Mouse (Mus musculus) c-Kit-positive CD71-positive TER-119-negative erythroid progenitor cells, embryonic 14.5 days (primary cell): ENCODE measurements around the gene Mup10.
"Not testable (repeated sequence)": the region's sequence is repeated elsewhere in the genome, so short reads cannot be mapped to it uniquely, and the experiment has no call there.

Experiments
- DNase-seq: peaks from one replicate; pipeline ENCODE4 v3.0.0-alpha.2; 2013; ENCODE audit warnings: low read depth

Mup10 gene

GRCm38 (mm10) chr4:60582099-60582498 lies at the start of gene Mup10:
TSS of gene Mup10 (minus strand) at chr4:60582199.
- DNase-seq: not testable (repeated sequence)
